Mouse (Mus musculus): ENCODE data around the gene Nubp1. TPM values are rescaled to one million over a fixed set of nuclear protein-coding genes. Genes with fewer than 3 reads are reported as not detected.

Gene Nubp1
- polyA plus RNA-seq, 1 experiment, result not detected

- Histone ChIP-seq H3K4me3 (ENCODE audit: insufficient read depth, low read depth, low read length) (no peak overlapping the region), H3K4me1 (ENCODE audit: control insufficient read depth, insufficient read depth, low read length) (peaks cover 8% of the 10 kb centered on the region), H3K27ac (ENCODE audit: insufficient read depth, low read depth, low read length) (no peak overlapping the region)
- 25% methylated on average over 8 of the region's 8 CpGs for WGBS
- TF ChIP-seq POLR2A (IDR thresholded peaks at IDR 0.05; ENCODE audit: insufficient read depth, low read depth, low read length) (no peak), CTCF (IDR thresholded peaks at IDR 0.05; ENCODE audit: insufficient read depth, low read depth, low read length) (no peak)
Observed at GRCm38 (mm10) chr16:10452445-10452896, 40.7 kb downstream of the Nubp1 start.

- TF ChIP-seq POLR2A (IDR thresholded peaks at IDR 0.05; ENCODE audit: insufficient read depth, low read depth, low read length) (no peak), CTCF (IDR thresholded peaks at IDR 0.05; ENCODE audit: insufficient read depth, low read depth, low read length) (no peak)
- H3K27ac ChIP-seq (ENCODE audit: insufficient read depth, low read depth, low read length), result no peak overlapping the region
- H3K4me1 ChIP-seq (ENCODE audit: control insufficient read depth, insufficient read depth, low read length), result 0 out of 2 replicates have a peak, but pooled peaks cover 4% of the 10 kb centered on the region
- H3K4me3 ChIP-seq (ENCODE audit: insufficient read depth, low read depth, low read length), result no peak overlapping the region
- WGBS, result 93% methylated on average over 6 of the region's 6 CpGs
Observed at GRCm38 (mm10) chr16:10453872-10454582, 42.3 kb downstream of the Nubp1 start.

DNA sequence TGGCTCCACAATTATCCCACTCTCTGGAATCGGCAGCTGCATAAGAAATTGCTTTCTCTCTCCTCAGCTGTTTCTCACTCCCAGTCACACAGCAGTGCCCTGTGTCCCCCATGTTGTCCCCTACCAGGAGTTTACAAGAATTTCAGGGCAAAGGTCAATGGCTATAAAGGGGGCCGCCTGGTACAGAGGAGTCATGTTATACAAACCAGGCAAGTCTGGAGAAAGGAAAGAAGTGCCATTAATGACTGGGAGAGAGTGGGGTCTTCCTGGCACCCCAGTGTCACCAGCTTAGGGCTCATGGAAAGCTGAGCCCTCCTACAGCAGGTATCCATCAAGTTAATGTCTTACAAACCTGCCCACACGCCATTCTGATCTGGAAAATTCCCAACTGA is 42.8 kb downstream of the Nubp1 start:
- WGBS, result 83% methylated on average over 3 of the region's 3 CpGs
- no peak overlapping the region for H3K4me3 ChIP-seq (ENCODE audit: insufficient read depth, low read depth, low read length)
- H3K4me1 ChIP-seq (ENCODE audit: control insufficient read depth, insufficient read depth, low read length), result 0 out of 2 replicates have a peak, but pooled peaks cover 4% of the 10 kb centered on the region
- no peak overlapping the region for H3K27ac ChIP-seq (ENCODE audit: insufficient read depth, low read depth, low read length)
- TF ChIP-seq POLR2A (IDR thresholded peaks at IDR 0.05; ENCODE audit: insufficient read depth, low read depth, low read length) (no peak), CTCF (IDR thresholded peaks at IDR 0.05; ENCODE audit: insufficient read depth, low read depth, low read length) (no peak)

DNA sequence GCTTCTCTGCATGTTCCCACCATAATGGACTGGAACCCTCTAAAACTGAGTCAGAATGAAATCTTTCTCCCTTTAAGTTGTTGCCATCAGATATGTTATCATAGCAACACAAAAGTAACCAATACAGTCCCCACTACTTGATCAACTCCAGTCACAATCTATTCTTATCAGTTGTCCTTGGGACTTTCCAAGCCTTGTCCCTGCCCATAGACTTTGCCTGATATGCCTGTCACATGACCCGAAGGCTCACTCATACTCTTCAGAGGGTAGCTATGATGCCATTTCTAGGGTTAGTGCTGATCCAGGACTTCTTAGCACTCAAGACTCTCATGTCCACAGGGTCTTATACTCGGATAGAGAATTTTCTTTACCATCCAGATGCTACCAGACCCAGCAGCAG is 48.4 kb downstream of the Nubp1 start:
- Histone ChIP-seq H3K27ac (ENCODE audit: insufficient read depth, low read depth, low read length) (no peak overlapping the region), H3K4me3 (ENCODE audit: insufficient read depth, low read depth, low read length) (no peak overlapping the region), H3K4me1 (ENCODE audit: control insufficient read depth, insufficient read depth, low read length) (no peaks in the 10 kb centered on the region)
- no peak for TF ChIP-seq POLR2A (IDR thresholded peaks at IDR 0.05; ENCODE audit: insufficient read depth, low read depth, low read length)
- TF ChIP-seq CTCF (IDR thresholded peaks at IDR 0.05; ENCODE audit: insufficient read depth, low read depth, low read length), result no peak
- WGBS, result 71% methylated on average over 2 of the region's 2 CpGs

GRCm38 (mm10) chr16:10461178-10461577 is 49.4 kb downstream of the Nubp1 start:
- no peak for TF ChIP-seq POLR2A (IDR thresholded peaks at IDR 0.05; ENCODE audit: insufficient read depth, low read depth, low read length)
- no peak for TF ChIP-seq CTCF (IDR thresholded peaks at IDR 0.05; ENCODE audit: insufficient read depth, low read depth, low read length)

DNA sequence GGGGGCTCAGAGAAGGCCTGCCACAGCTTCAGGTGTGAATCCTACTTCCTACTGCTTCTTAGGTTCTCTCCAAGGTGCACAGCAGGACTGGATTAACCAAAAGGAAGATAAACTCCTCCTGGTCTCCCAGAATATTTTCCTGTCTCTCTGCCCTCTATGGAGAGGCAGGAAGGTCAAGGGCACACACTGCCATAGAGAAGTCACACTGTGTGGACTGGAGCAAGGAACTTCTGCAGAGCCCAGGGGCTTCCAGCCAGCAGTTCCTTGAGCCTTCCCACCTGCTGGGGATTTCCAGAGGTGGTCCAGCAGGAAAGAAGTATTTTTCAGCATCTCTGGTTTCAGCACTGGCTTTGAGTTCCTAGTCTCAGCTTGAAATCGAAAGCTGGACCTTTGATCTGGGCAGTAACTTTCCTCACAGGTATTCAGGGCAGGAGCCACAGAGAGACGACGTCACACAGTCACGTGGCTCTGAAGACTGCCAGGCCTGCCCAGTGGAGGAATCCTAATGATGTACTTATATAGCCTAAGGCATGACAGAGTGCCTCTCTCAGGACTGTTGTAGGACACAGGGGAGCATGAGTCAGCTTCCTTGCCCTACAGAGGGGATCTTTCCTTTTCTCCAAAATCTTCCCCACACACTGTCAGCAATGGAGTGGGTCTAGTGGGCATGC is 53.4 kb downstream of the Nubp1 start:
- Histone ChIP-seq H3K4me1 (ENCODE audit: control insufficient read depth, insufficient read depth, low read length) (no peaks in the 10 kb centered on the region), H3K4me3 (ENCODE audit: insufficient read depth, low read depth, low read length) (no peak overlapping the region), H3K27ac (ENCODE audit: insufficient read depth, low read depth, low read length) (no peak overlapping the region)
- 38% methylated on average over 4 of the region's 4 CpGs for WGBS
- no peak for TF ChIP-seq POLR2A (IDR thresholded peaks at IDR 0.05; ENCODE audit: insufficient read depth, low read depth, low read length)

More at GRCm38 (mm10) chr16:10461178-10461577, 49.4 kb downstream of the Nubp1 start:
- 97% methylated on average over 2 of the region's 2 CpGs for WGBS
- no peaks in the 10 kb centered on the region for H3K4me1 ChIP-seq (ENCODE audit: control insufficient read depth, insufficient read depth, low read length)
- no peak overlapping the region for H3K27ac ChIP-seq (ENCODE audit: insufficient read depth, low read depth, low read length)
- no peak overlapping the region for H3K4me3 ChIP-seq (ENCODE audit: insufficient read depth, low read depth, low read length)

DNA sequence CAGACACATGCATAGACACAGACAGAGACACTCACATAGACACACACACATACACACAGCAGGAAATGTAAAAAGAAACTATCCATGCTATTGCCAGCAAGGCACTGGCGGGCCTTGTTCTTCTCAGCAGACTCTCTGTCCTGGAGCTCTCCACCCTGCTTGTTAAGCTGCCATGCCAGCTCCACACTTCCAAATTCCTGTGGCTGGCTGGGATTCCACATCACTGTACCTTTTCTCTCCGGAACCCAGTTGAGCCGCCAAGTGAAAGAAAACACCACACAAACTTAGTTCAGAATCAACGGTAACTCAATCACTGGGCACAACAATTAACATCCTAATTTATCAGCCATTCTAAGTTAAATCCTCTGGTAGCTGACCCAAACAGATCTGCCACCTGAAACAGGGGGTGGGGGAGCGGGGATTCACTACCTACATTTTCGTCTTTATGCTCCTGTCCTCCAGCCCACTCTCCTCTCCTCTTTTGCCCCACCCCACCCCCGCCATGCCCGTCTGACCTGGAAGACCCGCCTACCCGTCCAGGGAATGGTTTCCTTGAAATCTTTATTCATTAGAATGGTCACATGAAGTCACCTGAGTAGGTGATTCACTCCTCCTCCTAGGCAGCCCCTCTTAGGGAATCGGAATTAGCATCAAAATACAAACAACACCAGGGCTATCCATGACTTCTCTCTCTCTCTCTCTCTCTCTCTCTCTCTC is 55.8 kb downstream of the Nubp1 start:
- Histone ChIP-seq H3K4me3 (ENCODE audit: insufficient read depth, low read depth, low read length) (no peak overlapping the region), H3K4me1 (ENCODE audit: control insufficient read depth, insufficient read depth, low read length) (no peaks in the 10 kb centered on the region), H3K27ac (ENCODE audit: insufficient read depth, low read depth, low read length) (no peak overlapping the region)
- WGBS, result 37% methylated on average over 11 of the region's 11 CpGs
- TF ChIP-seq CTCF (IDR thresholded peaks at IDR 0.05; ENCODE audit: insufficient read depth, low read depth, low read length) (no peak), POLR2A (IDR thresholded peaks at IDR 0.05; ENCODE audit: insufficient read depth, low read depth, low read length) (no peak)

- H3K4me1 ChIP-seq (ENCODE audit: control insufficient read depth, insufficient read depth, low read length), result no peaks in the 10 kb centered on the region
- no peak overlapping the region for H3K4me3 ChIP-seq (ENCODE audit: insufficient read depth, low read depth, low read length)
- no peak for TF ChIP-seq POLR2A (IDR thresholded peaks at IDR 0.05; ENCODE audit: insufficient read depth, low read depth, low read length)
- no peak for TF ChIP-seq CTCF (IDR thresholded peaks at IDR 0.05; ENCODE audit: insufficient read depth, low read depth, low read length)
- H3K27ac ChIP-seq (ENCODE audit: insufficient read depth, low read depth, low read length), result no peak overlapping the region
- WGBS, result 88% methylated on average over 1 of the region's 1 CpGs
Observed at GRCm38 (mm10) chr16:10468201-10468600, 56.5 kb downstream of the Nubp1 start.

DNA sequence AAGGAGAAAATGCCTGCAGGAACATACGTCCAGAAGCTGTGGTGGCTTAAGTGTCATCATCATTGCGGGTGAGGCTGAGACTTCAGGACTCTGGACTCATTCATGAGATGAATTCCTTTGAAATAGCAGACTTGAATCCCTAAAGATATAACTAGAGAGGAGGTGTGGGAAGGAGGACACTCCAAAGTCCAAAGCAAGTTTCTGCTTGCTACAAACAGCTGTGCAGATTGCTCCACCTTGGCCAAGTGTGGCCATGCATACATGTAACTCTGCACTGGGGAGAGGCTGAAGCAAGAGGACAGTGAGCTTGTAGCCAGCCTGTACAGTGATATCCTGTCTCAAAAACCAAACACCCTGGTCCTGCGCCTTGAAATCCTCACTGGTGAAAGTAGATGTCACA is 60.2 kb downstream of the Nubp1 start:
- Histone ChIP-seq H3K4me1 (ENCODE audit: control insufficient read depth, insufficient read depth, low read length) (no peaks in the 10 kb centered on the region), H3K4me3 (ENCODE audit: insufficient read depth, low read depth, low read length) (no peak overlapping the region), H3K27ac (ENCODE audit: insufficient read depth, low read depth, low read length) (no peak overlapping the region)
- TF ChIP-seq POLR2A (IDR thresholded peaks at IDR 0.05; ENCODE audit: insufficient read depth, low read depth, low read length) (no peak), CTCF (IDR thresholded peaks at IDR 0.05; ENCODE audit: insufficient read depth, low read depth, low read length) (no peak)
- WGBS, result 97% methylated on average over 3 of the region's 3 CpGs

Other genes with a start within 250 kb of the Nubp1 start
- gene Rpl39l, start 241.7 kb upstream of the Nubp1 start, polyA plus RNA-seq (2012; ENCODE audit: insufficient read depth, insufficient read length, low replicate concordance, missing spikeins), result not detected in 2 replicates
- gene Atf7ip2, start 219.2 kb upstream of the Nubp1 start, polyA plus RNA-seq (2012; ENCODE audit: insufficient read depth, insufficient read length, low replicate concordance, missing spikeins), result not detected in 2 replicates
- gene Emp2, start 98.0 kb upstream of the Nubp1 start, polyA plus RNA-seq (2012; ENCODE audit: insufficient read depth, insufficient read length, low replicate concordance, missing spikeins), result not detected in 2 replicates
- gene Tekt5, start 16.5 kb upstream of the Nubp1 start, polyA plus RNA-seq (2012; ENCODE audit: insufficient read depth, insufficient read length, low replicate concordance, missing spikeins), result not detected in 2 replicates
- not detected in 2 replicates for gene Tvp23a, start 35.4 kb downstream of the Nubp1 start, polyA plus RNA-seq (2012; ENCODE audit: insufficient read depth, insufficient read length, low replicate concordance, missing spikeins)
- gene Ciita, start 68.1 kb downstream of the Nubp1 start, polyA plus RNA-seq (2012; ENCODE audit: insufficient read depth, insufficient read length, low replicate concordance, missing spikeins), result not detected in 2 replicates
- not detected in 2 replicates for gene Dexi, start 131.1 kb downstream of the Nubp1 start, polyA plus RNA-seq (2012; ENCODE audit: insufficient read depth, insufficient read length, low replicate concordance, missing spikeins)
- 285 and 796 TPM in 2 replicates for gene Clec16a, start 133.4 kb downstream of the Nubp1 start, polyA plus RNA-seq (2012; ENCODE audit: insufficient read depth, insufficient read length, low replicate concordance, missing spikeins)